ENCODE assay signal across 26 mouse cellular contexts in the genomic region with DNA sequence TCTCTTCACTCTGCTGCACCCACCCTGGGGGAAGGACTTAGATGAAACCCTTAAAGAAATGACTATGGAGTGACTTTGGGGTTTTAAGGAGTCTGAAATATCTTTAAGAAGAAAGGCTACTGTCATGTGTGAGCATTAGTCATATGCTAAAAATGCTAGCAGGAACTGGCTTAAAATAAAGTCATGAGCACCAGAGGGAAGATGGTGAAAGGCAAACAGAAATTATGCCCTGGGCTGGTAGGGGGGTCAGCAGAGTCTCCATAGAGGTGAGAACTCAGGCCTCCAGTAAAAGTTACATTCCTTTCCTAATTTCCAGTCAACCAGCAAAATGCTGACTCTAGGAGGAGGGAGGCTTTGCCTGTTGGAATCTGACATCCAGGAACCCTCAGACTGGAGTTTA.
DNase-seq lines count a peak whose midpoint lies in the region; TF ChIP-seq lines count a peak whose summit lies in the region.
"Had no signal": no experiment of that assay in that cellular context is flagged by ENCODE, and none has a peak within 500 bp of the region (broad histone marks: within the 10 kb centered on the region; RNA-seq: fewer than 3 reads in every experiment).

No protein-coding gene starts in this region.

- H3K4me3 ChIP-seq in bone marrow macrophage, adult 2 months (ENCODE audit: insufficient read depth, low read length), result peak overlapping the region; percentile 12
- H3K4me3 ChIP-seq in macrophage (ENCODE audit: inconsistent target), result no peak overlapping the region
- H3K4me3 ChIP-seq: embryonic facial prominence, embryonic 13.5 days; erythroblast, embryonic 14.5 days; heart, embryonic 10.5 days; heart, embryonic 15.5 days; intestine, embryonic 15.5 days; limb, embryonic 12.5 days; liver, embryonic 15.5 days; megakaryocyte, embryonic 14.5 days; midbrain, embryonic 12.5 days; neural tube, embryonic 13.5 days had no signal

- DNase-seq in left cerebral cortex, adult 9 months (ENCODE audit: low spot score in 2 of 2), result peak; percentile 33 to 50
- DNase-seq in left cerebral cortex, adult 8-10 months (ENCODE audit: low spot score in 2 of 2), result no peak
- no peak for DNase-seq in kidney, postnatal 4 days
- DNase-seq in thymus, postnatal 14 days, result no peak
- DNase-seq: adrenal gland, adult 2 months; adrenal gland, postnatal 36 days; cerebellum, adult 11 months; cerebellum, adult 9-10 months; kidney, adult 8-10 months; layer of hippocampus, adult 9-11 months; lung, embryonic 14.5 days had no signal

- H3K4me1 ChIP-seq in bone marrow macrophage, adult 2 months (ENCODE audit: control insufficient read depth, insufficient read depth, low read length), result peaks cover 57% of the 10 kb centered on the region
- H3K4me1 ChIP-seq: intestine, embryonic 15.5 days; liver, embryonic 15.5 days had no signal

- no peaks in the 10 kb centered on the region for H3K79me2 ChIP-seq in macrophage (ENCODE audit: inconsistent target)

- H3K27ac ChIP-seq in bone marrow macrophage, adult 2 months (ENCODE audit: insufficient read depth, low read depth, low read length), result peak overlapping the region; percentile 97
- H3K27ac ChIP-seq in macrophage, result peak overlapping the region; percentile 97
- H3K27ac ChIP-seq: embryonic facial prominence, embryonic 13.5 days; heart, embryonic 10.5 days; heart, embryonic 15.5 days; hindbrain, postnatal 0 days; intestine, embryonic 15.5 days; kidney, postnatal 0 days; limb, embryonic 12.5 days; liver, embryonic 15.5 days; midbrain, embryonic 12.5 days; neural tube, embryonic 13.5 days had no signal

- TF ChIP-seq POLR2A in bone marrow macrophage, adult 2 months (IDR thresholded peaks at IDR 0.05; ENCODE audit: borderline replicate concordance, low read depth, low read length), result no peak

- TF ChIP-seq CTCF in bone marrow macrophage, adult 2 months (IDR thresholded peaks at IDR 0.05; ENCODE audit: low read depth, low read length), result no peak

- H3K36me3 ChIP-seq in macrophage (ENCODE audit: inconsistent target), result no peaks in the 10 kb centered on the region
- H3K36me3 ChIP-seq: embryonic facial prominence, embryonic 13.5 days; G1E; heart, embryonic 10.5 days; heart, embryonic 15.5 days; intestine, embryonic 15.5 days; limb, embryonic 12.5 days; liver, embryonic 15.5 days; midbrain, embryonic 12.5 days; neural tube, embryonic 13.5 days had no signal

Comparison
In these comparisons a context has a peak if more than half of its experiments do, and no peak if none do; other contexts are left out.
1. DNase-seq: peak in left cerebral cortex, adult 9 months (2 of 2); none in left cerebral cortex, adult 8-10 months (0 of 2), kidney, postnatal 4 days (0 of 2) and thymus, postnatal 14 days (single experiment).